Mouse (Mus musculus): ENCODE data around the gene Cdh5. TPM values are rescaled to one million over a fixed set of nuclear protein-coding genes. Genes with fewer than 3 reads are reported as not detected.

The Cdh5 gene
- polyA plus RNA-seq, 1 experiment from 2014 or later: 12.8 TPM

- 92% methylated on average over 15 of the region's 15 CpGs for WGBS
- no peaks in the 10 kb centered on the region for H3K4me1 ChIP-seq (replicated peaks)
- ATAC-seq: 0 out of 2 replicates have a peak, but pooled peaks have one; percentile 29
Measured at GRCm38 (mm10) chr8:104146717-104147494, 45.5 kb downstream of the Cdh5 start.

GRCm38 (mm10) chr8:104147947-104148346, 46.5 kb downstream of the Cdh5 start:
- Histone ChIP-seq H3K4me2 (replicated peaks) (no peak overlapping the region), H3K4me1 (replicated peaks) (no peaks in the 10 kb centered on the region), H3K36me3 (no peaks in the 10 kb centered on the region), H3K27me3 (no peaks in the 10 kb centered on the region), H3K9ac (replicated peaks) (no peak overlapping the region), H3K4me3 (replicated peaks) (no peak overlapping the region), H3K27ac (no peak overlapping the region), H3K9me3 (no peaks in the 10 kb centered on the region)
- peak; percentile 40 for ATAC-seq
- WGBS: 98% methylated on average over 2 of the region's 2 CpGs

More at GRCm38 (mm10) chr8:104146717-104147494, 45.5 kb downstream of the Cdh5 start:
- no peaks in the 10 kb centered on the region for H3K9me3 ChIP-seq
- H3K4me3 ChIP-seq (replicated peaks): no peak overlapping the region
- no peaks in the 10 kb centered on the region for H3K27me3 ChIP-seq
- no peak overlapping the region for H3K27ac ChIP-seq
- H3K4me2 ChIP-seq (replicated peaks): no peak overlapping the region
- no peaks in the 10 kb centered on the region for H3K36me3 ChIP-seq
- H3K9ac ChIP-seq (replicated peaks): no peak overlapping the region

GRCm38 (mm10) chr8:104160731-104161130, 59.3 kb downstream of the Cdh5 start:
- 83% methylated on average over 5 of the region's 5 CpGs for WGBS

DNA sequence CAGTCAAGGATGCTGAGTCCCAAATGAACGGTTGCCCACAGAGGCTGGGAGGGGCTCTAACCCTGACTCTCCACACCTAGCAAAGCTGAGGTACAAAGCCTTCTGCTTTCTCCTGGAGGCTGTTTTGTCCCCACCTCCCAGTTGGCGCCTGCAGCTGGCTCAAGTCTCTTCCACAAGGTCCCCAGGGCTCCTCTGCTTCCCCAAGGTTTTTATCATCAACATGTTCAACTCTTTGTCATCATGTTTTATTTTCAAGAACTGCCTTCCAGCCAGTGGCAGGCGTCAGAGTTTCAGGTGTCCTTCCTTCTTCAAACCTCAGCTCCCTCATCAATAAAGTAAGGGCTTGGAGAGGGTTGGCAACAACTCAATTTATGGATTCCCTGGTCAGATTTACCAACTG, 68.0 kb downstream of the Cdh5 start:
- ATAC-seq: no peak
- H3K4me2 ChIP-seq (replicated peaks): no peak overlapping the region
- H3K4me3 ChIP-seq (replicated peaks): no peak overlapping the region
- no peak overlapping the region for H3K27ac ChIP-seq
- no peak overlapping the region for H3K9ac ChIP-seq (replicated peaks)
- no peaks in the 10 kb centered on the region for H3K36me3 ChIP-seq
- no peaks in the 10 kb centered on the region for H3K9me3 ChIP-seq
- H3K27me3 ChIP-seq: peaks cover 44% of the 10 kb centered on the region
- 78% methylated on average over 3 of the region's 3 CpGs for WGBS
- peaks cover 14% of the 10 kb centered on the region for H3K4me1 ChIP-seq (replicated peaks)

More at GRCm38 (mm10) chr8:104160731-104161130, 59.3 kb downstream of the Cdh5 start:
- H3K27ac ChIP-seq: no peak overlapping the region
- no peak overlapping the region for H3K4me3 ChIP-seq (replicated peaks)
- no peaks in the 10 kb centered on the region for H3K9me3 ChIP-seq
- H3K9ac ChIP-seq (replicated peaks): no peak overlapping the region
- H3K27me3 ChIP-seq: no peaks in the 10 kb centered on the region
- no peaks in the 10 kb centered on the region for H3K36me3 ChIP-seq
- no peaks in the 10 kb centered on the region for H3K4me1 ChIP-seq (replicated peaks)
- ATAC-seq: no peak
- H3K4me2 ChIP-seq (replicated peaks): no peak overlapping the region

- peak within 1 kb of the TSS; percentile 53 for H3K27ac ChIP-seq
- H3K9ac ChIP-seq (replicated peaks): peak within 1 kb of the TSS; percentile 87
- no peaks in the 10 kb centered on the region for H3K36me3 ChIP-seq
- H3K4me1 ChIP-seq (replicated peaks): peaks cover 14% of the 10 kb centered on the region
- no peaks in the 10 kb centered on the region for H3K9me3 ChIP-seq
- peaks cover 44% of the 10 kb centered on the region for H3K27me3 ChIP-seq
- WGBS: 1% methylated on average over 83 of the region's 87 CpGs
- H3K4me2 ChIP-seq (replicated peaks): peak within 1 kb of the TSS; percentile 93
- ATAC-seq: peak; percentile 89
- peak within 1 kb of the TSS; percentile 67 for H3K4me3 ChIP-seq (replicated peaks)
Measured at GRCm38 (mm10) chr8:104170118-104171049, 69.0 kb downstream of the Cdh5 start, which contains the start of gene Bean1. Gene Bean1 (plus strand): TSS chr8:104170442.

DNA sequence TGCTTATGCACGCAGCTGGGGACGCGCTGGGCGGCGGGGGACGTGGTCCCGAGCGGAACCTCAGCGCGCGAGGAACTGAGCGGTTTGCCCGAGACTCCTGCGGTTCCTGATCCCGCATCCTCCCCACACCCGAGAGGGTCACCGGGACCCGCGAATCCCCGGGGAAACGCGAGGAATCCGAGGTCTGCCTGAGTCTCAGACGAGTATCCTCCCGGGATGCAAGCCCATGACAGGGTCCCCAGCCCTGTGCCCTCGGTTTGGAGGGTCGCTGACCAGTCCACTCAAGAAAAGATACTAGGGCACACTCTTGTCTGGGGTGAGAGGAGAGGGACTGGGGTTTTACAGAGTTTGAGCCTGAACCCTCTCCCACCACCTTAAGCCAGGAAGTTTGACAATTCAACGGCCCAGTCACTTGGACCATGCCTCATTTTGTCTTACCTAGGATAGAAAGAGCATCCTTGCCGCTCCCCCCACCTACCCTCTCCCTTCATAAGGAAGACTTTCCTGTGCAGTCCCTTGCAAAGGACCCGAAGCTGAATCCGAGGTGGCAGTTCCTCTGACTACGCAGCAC, 69.7 kb downstream of the Cdh5 start:
- Histone ChIP-seq H3K36me3 (no peaks in the 10 kb centered on the region), H3K4me2 (replicated peaks) (peak overlapping the region; percentile 93), H3K4me3 (replicated peaks) (peak overlapping the region; percentile 67), H3K4me1 (replicated peaks) (peaks cover 14% of the 10 kb centered on the region), H3K27me3 (peaks cover 44% of the 10 kb centered on the region), H3K9ac (replicated peaks) (peak overlapping the region; percentile 87), H3K9me3 (no peaks in the 10 kb centered on the region), H3K27ac (peak overlapping the region; percentile 53; the same call in 1 of the 2 replicates)
- ATAC-seq: peak; percentile 34
- WGBS: 5% methylated on average over 32 of the region's 32 CpGs

DNA sequence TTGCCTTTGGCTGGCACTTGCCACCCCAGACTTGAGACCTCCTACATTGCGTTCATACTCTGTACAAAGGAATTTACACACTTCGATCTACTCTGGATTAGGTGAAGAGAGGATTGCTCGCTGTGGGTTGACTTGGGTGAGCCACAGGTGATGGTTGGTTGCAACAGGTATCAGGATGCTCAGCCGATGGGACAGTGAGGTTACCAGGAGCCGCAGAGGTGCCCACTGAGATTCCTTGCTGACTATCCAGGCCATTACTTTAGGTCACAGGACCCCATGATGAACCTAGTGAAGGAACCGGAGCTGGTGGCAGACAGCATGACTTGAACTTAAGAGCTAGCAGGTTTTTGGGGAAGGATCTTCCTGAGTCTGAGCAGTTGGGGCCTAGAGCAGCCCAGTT, 71.0 kb downstream of the Cdh5 start:
- peaks cover 14% of the 10 kb centered on the region for H3K4me1 ChIP-seq (replicated peaks)
- no peaks in the 10 kb centered on the region for H3K36me3 ChIP-seq
- H3K9me3 ChIP-seq: no peaks in the 10 kb centered on the region
- H3K9ac ChIP-seq (replicated peaks): no peak overlapping the region
- H3K4me3 ChIP-seq (replicated peaks): no peak overlapping the region
- no peak overlapping the region for H3K27ac ChIP-seq
- H3K27me3 ChIP-seq: peaks cover 44% of the 10 kb centered on the region
- no peak for ATAC-seq
- WGBS: 93% methylated on average over 6 of the region's 6 CpGs
- H3K4me2 ChIP-seq (replicated peaks): no peak overlapping the region

DNA sequence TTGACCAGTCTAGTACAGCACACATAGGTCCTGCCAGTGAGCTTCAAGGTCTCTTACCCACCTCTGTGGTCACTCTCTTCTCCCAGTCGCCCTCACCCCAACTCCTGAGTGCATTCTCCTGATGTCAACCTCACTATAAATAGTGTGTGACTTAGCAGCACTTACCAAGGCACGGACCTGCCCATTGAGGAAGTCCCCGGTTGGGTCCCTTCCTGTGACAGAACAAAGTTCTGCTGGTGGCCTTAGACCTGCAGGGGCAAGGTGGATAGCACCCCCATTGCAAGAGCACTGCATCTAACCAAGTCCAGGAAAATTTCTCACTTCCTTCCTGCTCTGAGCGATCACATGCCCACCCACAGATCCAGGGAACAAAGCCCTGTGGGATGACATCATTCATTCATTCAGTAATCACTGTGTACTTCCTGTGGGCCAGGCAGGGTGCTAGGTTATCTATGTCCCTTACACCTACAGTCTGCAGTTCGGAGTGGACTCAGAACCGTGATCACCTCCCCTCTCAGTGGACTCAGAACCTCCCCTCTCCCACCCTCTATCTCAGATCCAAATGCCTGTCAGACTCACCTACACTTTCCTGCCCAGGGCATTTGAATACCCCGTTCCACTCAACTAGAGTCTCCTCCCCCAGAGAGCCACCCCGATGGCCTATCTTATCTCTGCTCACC, 74.6 kb downstream of the Cdh5 start:
- Histone ChIP-seq H3K4me1 (replicated peaks) (peaks cover 10% of the 10 kb centered on the region), H3K4me3 (replicated peaks) (no peak overlapping the region), H3K27me3 (peaks cover 28% of the 10 kb centered on the region), H3K4me2 (replicated peaks) (no peak overlapping the region), H3K9ac (replicated peaks) (no peak overlapping the region), H3K36me3 (no peaks in the 10 kb centered on the region), H3K27ac (no peak overlapping the region), H3K9me3 (no peaks in the 10 kb centered on the region)
- no peak for ATAC-seq
- WGBS: 81% methylated on average over 8 of the region's 8 CpGs

DNA sequence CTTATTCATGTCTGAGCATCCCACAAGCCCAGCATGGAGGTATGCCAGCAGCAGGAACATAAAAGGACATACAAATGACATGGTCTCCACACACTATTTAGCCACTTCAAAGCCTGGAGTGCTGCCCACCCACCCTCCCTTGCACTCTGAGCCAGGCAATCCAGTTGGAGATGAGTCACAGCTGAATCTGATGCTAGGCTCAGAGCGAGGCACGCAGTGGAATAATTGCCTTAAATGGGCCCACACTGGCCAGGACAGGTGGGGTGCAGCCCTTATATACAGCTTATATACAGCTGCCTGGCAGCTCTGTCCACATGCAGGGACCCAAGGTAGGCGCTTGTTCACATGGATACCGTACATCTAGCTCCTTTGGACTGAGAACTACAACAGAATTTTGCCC, 75.6 kb downstream of the Cdh5 start:
- WGBS: 75% methylated on average over 4 of the region's 4 CpGs
- Histone ChIP-seq H3K36me3 (no peaks in the 10 kb centered on the region), H3K4me3 (replicated peaks) (no peak overlapping the region), H3K27ac (no peak overlapping the region), H3K27me3 (peaks cover 17% of the 10 kb centered on the region), H3K9ac (replicated peaks) (no peak overlapping the region), H3K4me2 (replicated peaks) (no peak overlapping the region), H3K4me1 (replicated peaks) (0 out of 2 replicates have a peak, but pooled peaks cover 5% of the 10 kb centered on the region), H3K9me3 (no peaks in the 10 kb centered on the region)
- peak; percentile 55 for ATAC-seq

DNA sequence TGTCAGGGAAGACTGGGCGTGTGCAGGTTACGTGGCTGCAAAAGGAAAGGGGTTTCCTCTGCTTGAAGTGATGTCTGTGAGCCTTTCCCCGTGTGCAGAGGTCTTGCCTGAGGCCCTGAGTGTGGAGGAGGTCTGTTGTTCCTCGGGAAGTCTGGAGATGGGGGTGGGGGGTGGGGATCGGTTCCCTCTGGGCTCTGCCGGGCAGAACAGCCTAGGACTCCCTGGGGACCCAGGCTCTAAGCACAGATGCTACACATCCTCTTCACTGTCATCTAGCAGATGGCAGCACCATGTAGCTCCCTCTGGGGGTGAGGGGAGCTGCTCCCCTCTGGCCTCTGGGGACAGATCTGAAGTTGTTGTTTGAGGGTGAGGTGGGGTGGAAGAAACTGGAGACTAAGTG, 83.5 kb downstream of the Cdh5 start:
- H3K27me3 ChIP-seq: no peaks in the 10 kb centered on the region
- ATAC-seq: peak; percentile 48
- no peaks in the 10 kb centered on the region for H3K36me3 ChIP-seq
- peaks cover 11% of the 10 kb centered on the region; the same call in 1 of the 2 replicates for H3K4me1 ChIP-seq (replicated peaks)
- no peaks in the 10 kb centered on the region for H3K9me3 ChIP-seq
- 39% methylated on average over 6 of the region's 6 CpGs for WGBS
- no peak overlapping the region for H3K4me2 ChIP-seq (replicated peaks)
- H3K27ac ChIP-seq: no peak overlapping the region
- no peak overlapping the region for H3K9ac ChIP-seq (replicated peaks)
- no peak overlapping the region for H3K4me3 ChIP-seq (replicated peaks)

GRCm38 (mm10) chr8:104186827-104187226, 85.4 kb downstream of the Cdh5 start:
- H3K9ac ChIP-seq (replicated peaks): no peak overlapping the region
- ATAC-seq: no peak
- H3K36me3 ChIP-seq: no peaks in the 10 kb centered on the region
- 89% methylated on average over 4 of the region's 4 CpGs for WGBS
- H3K4me1 ChIP-seq (replicated peaks): peaks cover 19% of the 10 kb centered on the region
- no peaks in the 10 kb centered on the region for H3K27me3 ChIP-seq
- no peak overlapping the region for H3K4me2 ChIP-seq (replicated peaks)
- no peaks in the 10 kb centered on the region for H3K9me3 ChIP-seq
- no peak overlapping the region for H3K4me3 ChIP-seq (replicated peaks)
- H3K27ac ChIP-seq: no peak overlapping the region

Data from midbrain, embryonic 13.5 days (tissue).